Mouse (Mus musculus) neural tube, embryonic 13.5 days (tissue): ENCODE measurements around the gene Lin28a. TPM values are rescaled to one million over a fixed set of nuclear protein-coding genes. Genes with fewer than 3 reads are reported as not detected.
A peak's percentile ranks its signal among the peaks of the same experiment; 100 is the strongest.

ENCODE experiments used
- ATAC-seq: fragments of 200-750 bp; cut with Nextera tagmentation; 2 replicates; pipeline ENCODE4 v1.8.0; 2017; ENCODE audit warnings: low read depth, mild to moderate bottlenecking, moderate TSS enrichment, moderate library complexity
- H3K27ac ChIP-seq: fragments of 300-500 bp; sonication (generic); replicated peaks from 2 replicates; pipeline ENCODE4 v1.5.1; 2015; ENCODE audit warnings: moderate library complexity, mild to moderate bottlenecking, inconsistent platforms
- H3K27me3 ChIP-seq: fragments of 300-500 bp; sonication (generic); 2 replicates; pipeline ENCODE4 v1.6.1; 2015; ENCODE audit warnings: mild to moderate bottlenecking, inconsistent platforms
- H3K36me3 ChIP-seq: fragments of 300-500 bp; sonication (generic); 2 replicates; pipeline ENCODE4 v1.6.1; 2015; ENCODE audit warnings: mild to moderate bottlenecking, inconsistent platforms
- H3K4me1 ChIP-seq: fragments of 300-500 bp; sonication (generic); replicated peaks from 2 replicates; pipeline ENCODE4 v1.6.1; 2015; ENCODE audit warnings: inconsistent platforms
- H3K4me2 ChIP-seq: fragments of 300-500 bp; sonication (generic); 2 replicates; pipeline ENCODE4 v1.6.1; 2015; ENCODE audit warnings: inconsistent platforms, mild to moderate bottlenecking, moderate library complexity
- H3K4me3 ChIP-seq: fragments of 300-500 bp; sonication (generic); 2 replicates; pipeline ENCODE4 v1.5.1; 2015; ENCODE audit warnings: mild to moderate bottlenecking, inconsistent platforms
- H3K9ac ChIP-seq: fragments of 300-500 bp; sonication (generic); 2 replicates; pipeline ENCODE4 v1.6.1; 2015; ENCODE audit warnings: moderate library complexity, mild to moderate bottlenecking, inconsistent platforms
- H3K9me3 ChIP-seq: fragments of 300-500 bp; sonication (generic); 2 replicates; pipeline ENCODE4 v1.6.1; 2016; ENCODE audit warnings: inconsistent platforms
- WGBS: fragments of 180-500 bp; shearing (Covaris S2); methylation state at CpG from one replicate; pipeline ENCODE4 v1.1.7; 2015; 5-methylcytosine and 5-hydroxymethylcytosine counted together
- polyA plus RNA-seq: library from polyadenylated mRNA; unstranded; fragments of >200 nt; fragmentation: Nextera tagmentation; extraction: Ambion mirVana; gene quantifications from 2 replicates; pipeline ENCODE4 v1.2.1, GENCODE M21; 2015

Lin28a gene
- polyA plus RNA-seq, 1 experiment from 2014 or later, result 0.17 TPM

GRCm38 (mm10) chr4:134017201-134017865 is 1.3 kb downstream of the Lin28a start:
- no peak overlapping the region for H3K27ac ChIP-seq
- H3K4me2 ChIP-seq, result peak overlapping the region; percentile 55
- peak overlapping the region; percentile 33 for H3K4me3 ChIP-seq
- whole genome bisulfite sequencing, result 2% methylated on average over 21 of the region's 21 CpGs
- peaks cover 26% of the 10 kb centered on the region for H3K27me3 ChIP-seq
- H3K36me3 ChIP-seq, result no peaks in the 10 kb centered on the region
- H3K9me3 ChIP-seq, result no peaks in the 10 kb centered on the region
- H3K9ac ChIP-seq, result 0 out of 2 replicates have a peak overlapping the region, but pooled peaks have one; percentile 39
- peaks cover 43% of the 10 kb centered on the region for H3K4me1 ChIP-seq
- no peak for ATAC-seq

DNA sequence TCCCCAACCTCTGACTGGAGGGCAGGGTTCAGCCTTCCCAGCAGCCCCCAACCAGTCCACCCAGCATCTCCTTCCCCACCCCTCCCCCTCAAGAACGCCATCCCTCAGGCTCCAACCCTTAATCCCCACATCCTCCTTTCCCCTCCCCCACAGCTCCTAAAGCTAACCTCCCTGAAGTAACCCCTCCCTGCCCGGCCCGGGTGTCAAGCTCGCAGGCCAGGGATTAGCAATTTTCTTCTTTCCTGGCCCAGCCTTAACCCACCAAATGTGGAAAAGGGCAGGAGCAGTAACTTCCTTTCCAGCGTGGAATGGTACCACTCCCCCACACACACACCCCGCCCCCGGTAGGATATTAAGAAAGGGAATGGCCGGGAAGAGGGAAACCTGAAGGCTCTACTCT is 1.9 kb downstream of the Lin28a start:
- peaks cover 29% of the 10 kb centered on the region for H3K27me3 ChIP-seq
- H3K9ac ChIP-seq, result no peak overlapping the region
- ATAC-seq, result no peak
- H3K4me1 ChIP-seq, result peaks cover 44% of the 10 kb centered on the region
- no peak overlapping the region for H3K4me3 ChIP-seq
- H3K27ac ChIP-seq, result no peak overlapping the region
- under 1% methylated on average over 8 of the region's 8 CpGs for WGBS
- no peaks in the 10 kb centered on the region for H3K36me3 ChIP-seq
- peak overlapping the region; percentile 55; the same call in 1 of the 2 replicates for H3K4me2 ChIP-seq
- no peaks in the 10 kb centered on the region for H3K9me3 ChIP-seq

DNA sequence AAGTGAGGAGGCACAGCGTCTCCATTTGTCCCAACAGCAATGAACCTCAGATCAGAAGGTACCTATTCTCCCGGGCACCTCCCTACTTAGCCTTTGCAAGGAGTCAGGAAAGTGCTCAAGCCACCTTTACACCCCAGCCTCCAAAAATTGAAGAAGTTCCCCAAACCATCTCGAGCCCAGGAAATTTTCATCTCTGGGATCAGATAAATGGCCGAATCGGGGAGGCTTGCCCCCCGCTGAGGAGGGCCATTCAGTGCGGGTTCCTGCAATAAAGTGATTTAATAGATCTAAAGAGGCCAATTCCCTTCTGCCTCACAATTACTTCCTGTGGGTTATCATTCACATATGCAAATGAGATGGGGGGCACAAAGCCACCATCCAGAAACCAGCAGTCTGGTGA is 2.4 kb downstream of the Lin28a start:
- H3K36me3 ChIP-seq, result no peaks in the 10 kb centered on the region
- H3K4me1 ChIP-seq, result peaks cover 50% of the 10 kb centered on the region
- no peak overlapping the region for H3K4me2 ChIP-seq
- ATAC-seq, result no peak
- no peaks in the 10 kb centered on the region for H3K9me3 ChIP-seq
- no peak overlapping the region for H3K27ac ChIP-seq
- no peak overlapping the region for H3K9ac ChIP-seq
- no peak overlapping the region for H3K4me3 ChIP-seq
- peaks cover 29% of the 10 kb centered on the region for H3K27me3 ChIP-seq
- WGBS, result 3% methylated on average over 7 of the region's 7 CpGs

DNA sequence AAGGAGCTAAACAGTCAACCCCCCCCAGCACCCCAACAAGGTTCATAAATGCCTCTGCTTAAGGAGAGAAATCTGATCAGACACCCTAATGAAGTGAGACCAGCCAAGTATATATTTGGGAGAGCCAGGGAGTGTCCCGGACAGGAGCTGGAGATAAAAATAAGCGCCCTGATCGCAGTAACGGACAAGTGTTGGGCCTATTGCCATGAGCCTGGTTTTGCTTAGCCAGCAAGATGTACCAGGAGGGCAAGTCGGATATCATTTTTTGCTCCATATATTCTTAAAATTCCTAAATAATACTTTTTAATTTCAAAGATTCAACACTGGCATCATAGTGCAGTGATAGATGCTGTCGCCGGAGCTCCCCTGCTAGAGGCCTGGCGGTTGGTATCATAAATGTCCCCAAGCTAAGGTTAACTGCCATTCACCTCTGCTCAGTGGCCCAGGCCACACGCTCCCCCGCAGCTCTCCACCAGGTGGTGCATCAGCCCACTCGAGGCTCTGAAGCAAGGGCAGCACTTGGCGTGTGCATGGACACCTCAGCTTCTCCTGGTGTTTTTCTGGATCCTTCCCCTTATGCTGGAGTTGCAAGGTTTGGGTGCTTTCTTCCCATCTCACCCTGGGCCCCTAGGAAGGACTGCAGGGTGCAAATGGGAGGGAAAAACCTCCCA is 5.6 kb downstream of the Lin28a start:
- Histone ChIP-seq H3K9me3 (no peaks in the 10 kb centered on the region), H3K4me3 (no peak overlapping the region), H3K4me2 (no peak overlapping the region), H3K4me1 (peaks cover 29% of the 10 kb centered on the region), H3K36me3 (no peaks in the 10 kb centered on the region), H3K27me3 (peaks cover 17% of the 10 kb centered on the region), H3K9ac (no peak overlapping the region), H3K27ac (no peak overlapping the region)
- 39% methylated on average over 12 of the region's 12 CpGs for WGBS
- no peak for ATAC-seq

DNA sequence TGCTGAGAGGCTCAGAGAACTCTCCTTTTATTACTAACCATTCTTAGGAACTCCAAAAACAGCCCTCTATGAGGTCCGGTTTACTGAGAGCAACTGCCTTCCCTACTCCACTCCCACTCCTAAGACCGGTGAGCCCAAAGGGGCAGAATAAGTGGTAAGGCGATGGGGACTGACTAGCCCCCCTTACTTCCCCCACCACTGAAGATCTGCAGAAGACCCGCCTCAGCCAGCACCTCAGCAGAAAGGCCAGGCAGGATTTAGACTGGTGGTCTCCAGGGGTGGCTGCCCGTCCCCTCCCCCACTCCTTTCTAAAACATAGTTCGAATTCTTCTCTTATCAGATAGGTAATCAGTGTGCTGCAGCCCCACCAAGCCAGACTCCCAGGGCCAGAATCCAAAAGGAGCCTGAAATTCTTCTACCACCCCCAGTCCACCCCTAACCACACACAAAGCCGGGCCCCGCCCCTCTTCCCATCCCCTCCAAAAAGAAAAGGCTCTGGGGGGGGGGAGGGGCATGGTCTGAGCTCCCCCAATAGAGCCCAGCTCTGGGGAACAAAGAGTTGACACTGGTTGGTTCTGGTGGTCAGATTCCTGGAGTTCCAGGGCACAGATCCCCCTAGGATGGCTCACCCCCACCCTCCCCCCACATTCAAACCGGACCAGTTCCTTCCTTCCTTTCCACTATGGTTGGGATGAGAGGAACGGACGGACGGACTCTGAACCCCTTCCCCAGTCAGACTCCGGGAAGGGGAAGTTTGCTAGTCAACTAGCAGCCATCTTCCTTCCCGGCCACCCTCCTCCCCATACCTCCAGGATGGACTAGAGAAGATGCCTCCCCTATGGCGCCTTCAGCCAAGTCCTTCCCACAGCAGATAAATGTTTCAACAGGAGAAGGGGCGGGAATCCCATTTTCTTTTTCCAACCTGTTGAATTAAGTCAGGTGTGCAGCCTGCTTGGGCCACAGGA is 6.9 kb downstream of the Lin28a start:
- 9% methylated on average over 16 of the region's 16 CpGs for WGBS
- Histone ChIP-seq H3K9me3 (no peaks in the 10 kb centered on the region), H3K4me1 (peaks cover 16% of the 10 kb centered on the region), H3K4me2 (no peak overlapping the region), H3K9ac (no peak overlapping the region), H3K27me3 (peaks cover 5% of the 10 kb centered on the region), H3K4me3 (no peak overlapping the region), H3K36me3 (no peaks in the 10 kb centered on the region), H3K27ac (no peak overlapping the region)
- ATAC-seq, result no peak

GRCm38 (mm10) chr4:134009709-134010108 is 8.9 kb downstream of the Lin28a start:
- H3K27me3 ChIP-seq, result peaks cover 4% of the 10 kb centered on the region; the same call in 1 of the 2 replicates
- peaks cover 8% of the 10 kb centered on the region; the same call in 1 of the 2 replicates for H3K4me1 ChIP-seq
- ATAC-seq, result no peak
- no peak overlapping the region for H3K4me3 ChIP-seq
- no peak overlapping the region for H3K9ac ChIP-seq
- no peak overlapping the region for H3K27ac ChIP-seq
- no peaks in the 10 kb centered on the region for H3K9me3 ChIP-seq
- no peak overlapping the region for H3K4me2 ChIP-seq
- 84% methylated on average over 6 of the region's 6 CpGs for WGBS
- H3K36me3 ChIP-seq, result no peaks in the 10 kb centered on the region

DNA sequence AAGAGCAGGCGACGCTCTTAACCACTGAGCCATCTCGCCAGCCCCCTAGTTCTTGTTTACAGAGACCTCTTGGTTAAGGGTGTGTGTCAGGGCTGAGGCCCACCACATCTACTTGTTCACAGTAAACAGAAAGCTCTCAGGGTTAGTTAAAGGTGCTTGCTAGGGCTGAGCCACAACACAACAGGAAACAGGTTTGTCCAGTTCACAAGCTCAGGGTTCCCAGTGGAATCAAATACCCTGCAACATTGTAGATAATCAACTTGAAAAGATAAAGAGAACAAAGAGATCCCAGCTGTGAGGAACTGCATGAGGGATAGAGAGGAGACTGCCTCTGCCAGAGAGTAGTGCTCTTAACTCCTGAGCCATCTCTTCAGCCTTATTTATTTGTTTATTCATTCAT is 11.8 kb downstream of the Lin28a start:
- Histone ChIP-seq H3K36me3 (no peaks in the 10 kb centered on the region), H3K9ac (no peak overlapping the region), H3K4me3 (no peak overlapping the region), H3K4me2 (no peak overlapping the region), H3K9me3 (no peaks in the 10 kb centered on the region), H3K4me1 (peaks cover 8% of the 10 kb centered on the region; the same call in 1 of the 2 replicates), H3K27me3 (no peaks in the 10 kb centered on the region), H3K27ac (no peak overlapping the region)
- no peak for ATAC-seq
- 90% methylated on average over 3 of the region's 3 CpGs for WGBS

- no peak overlapping the region for H3K4me3 ChIP-seq
- H3K27ac ChIP-seq, result no peak overlapping the region
- no peaks in the 10 kb centered on the region for H3K27me3 ChIP-seq
- no peaks in the 10 kb centered on the region; the same call in 1 of the 2 replicates for H3K4me1 ChIP-seq
- no peak overlapping the region for H3K9ac ChIP-seq
- H3K4me2 ChIP-seq, result no peak overlapping the region
- H3K9me3 ChIP-seq, result no peaks in the 10 kb centered on the region
- ATAC-seq, result no peak
- H3K36me3 ChIP-seq, result no peaks in the 10 kb centered on the region
- WGBS, result 87% methylated on average over 12 of the region's 12 CpGs
These were observed 12.9 kb downstream of the Lin28a start for GRCm38 (mm10) chr4:134005581-134006358.

DNA sequence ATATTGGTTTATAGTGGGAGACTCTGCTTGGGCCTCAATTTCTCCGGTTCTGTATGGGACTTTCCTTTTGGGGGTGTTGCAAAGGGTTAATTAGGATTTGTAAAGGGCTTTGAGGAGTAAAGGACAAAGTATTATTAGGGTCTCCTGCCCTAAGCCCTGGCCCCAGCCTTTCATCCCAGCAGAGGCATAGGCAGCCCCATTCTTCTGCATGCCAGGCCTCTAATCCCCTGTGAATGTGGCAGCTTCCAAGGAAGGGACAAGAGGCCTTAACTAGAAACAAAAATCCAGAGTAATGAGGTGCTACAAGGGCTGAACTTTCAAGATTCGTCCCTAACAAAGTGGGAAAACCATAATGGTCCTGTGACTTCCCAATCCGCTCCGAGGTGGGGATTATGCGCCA is 15.7 kb downstream of the Lin28a start:
- H3K4me1 ChIP-seq, result peaks cover 9% of the 10 kb centered on the region
- H3K4me3 ChIP-seq, result no peak overlapping the region
- WGBS, result 55% methylated on average over 5 of the region's 5 CpGs
- H3K9ac ChIP-seq, result no peak overlapping the region
- no peaks in the 10 kb centered on the region for H3K9me3 ChIP-seq
- no peak overlapping the region for H3K27ac ChIP-seq
- H3K36me3 ChIP-seq, result peaks cover 2% of the 10 kb centered on the region; the same call in 1 of the 2 replicates
- H3K4me2 ChIP-seq, result no peak overlapping the region
- no peak for ATAC-seq
- no peaks in the 10 kb centered on the region for H3K27me3 ChIP-seq

DNA sequence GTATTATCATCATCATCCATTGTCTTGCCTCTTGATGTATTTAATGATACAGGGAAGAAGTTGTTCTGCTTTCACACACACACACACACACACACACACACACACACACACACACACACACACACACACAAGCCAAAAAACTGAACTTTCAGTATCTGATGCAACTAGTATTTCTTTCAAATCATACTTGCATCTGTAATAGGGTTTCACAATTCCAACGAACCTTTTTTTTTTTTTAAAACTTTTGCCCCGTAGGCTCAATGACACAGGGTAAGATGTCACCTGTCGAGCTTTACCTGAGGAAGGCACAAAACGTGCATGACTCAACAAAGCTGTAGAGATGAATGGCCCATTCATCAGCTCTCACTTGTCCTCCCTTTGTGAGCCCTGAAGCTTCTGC is 16.4 kb downstream of the Lin28a start:
- WGBS, result 68% methylated on average over 4 of the region's 4 CpGs
- peaks cover 5% of the 10 kb centered on the region; the same call in 1 of the 2 replicates for H3K36me3 ChIP-seq
- no peaks in the 10 kb centered on the region for H3K27me3 ChIP-seq
- peaks cover 9% of the 10 kb centered on the region for H3K4me1 ChIP-seq
- H3K9ac ChIP-seq, result no peak overlapping the region
- no peak overlapping the region for H3K4me3 ChIP-seq
- no peak overlapping the region for H3K27ac ChIP-seq
- H3K9me3 ChIP-seq, result no peaks in the 10 kb centered on the region
- no peak overlapping the region for H3K4me2 ChIP-seq
- ATAC-seq, result no peak

DNA sequence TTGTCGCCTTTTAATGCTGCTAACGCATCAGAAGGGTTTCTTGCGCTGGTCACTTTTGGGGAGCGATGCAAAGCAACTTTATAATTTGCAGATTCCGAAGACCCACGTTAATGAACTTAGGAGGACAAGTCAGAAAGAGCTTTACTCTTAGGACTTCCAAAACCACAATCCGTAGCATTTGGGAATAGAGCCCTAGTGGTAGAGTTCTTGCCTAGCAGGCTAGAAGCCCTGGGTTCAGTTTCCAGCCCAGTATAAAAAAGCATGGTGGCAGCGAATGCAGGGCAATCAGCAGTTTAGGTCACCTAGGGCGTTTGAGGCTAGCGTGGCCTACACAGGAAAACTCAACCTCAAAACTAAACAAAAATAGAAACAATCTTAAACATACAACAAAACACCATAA is 16.9 kb downstream of the Lin28a start:
- peaks cover 9% of the 10 kb centered on the region for H3K4me1 ChIP-seq
- H3K4me3 ChIP-seq, result no peak overlapping the region
- no peak overlapping the region for H3K27ac ChIP-seq
- H3K9me3 ChIP-seq, result no peaks in the 10 kb centered on the region
- H3K9ac ChIP-seq, result no peak overlapping the region
- 36% methylated on average over 10 of the region's 10 CpGs for WGBS
- H3K36me3 ChIP-seq, result peaks cover 10% of the 10 kb centered on the region; the same call in 1 of the 2 replicates
- H3K4me2 ChIP-seq, result no peak overlapping the region; the same call in 1 of the 2 replicates
- ATAC-seq, result no peak
- no peaks in the 10 kb centered on the region for H3K27me3 ChIP-seq
